Mouse (Mus musculus) C2C12 (cell line): ENCODE measurements around the gene Rrad. TPM values are rescaled to one million over a fixed set of nuclear protein-coding genes. Genes with fewer than 3 reads are reported as not detected.

Source experiments
- H3K27me3 ChIP-seq: one replicate; pipeline ENCODE4 v1.6.1; 2011; ENCODE audit not compliant: control insufficient read depth, insufficient read depth, insufficient read length
- H3K36me3 ChIP-seq: one replicate; pipeline ENCODE4 v1.6.1; 2011; ENCODE audit not compliant: control insufficient read depth, insufficient read depth
- H3K4me3 ChIP-seq: one replicate; pipeline ENCODE4 v1.5.1; 2011; ENCODE audit warnings: mild to moderate bottlenecking, control low read depth; ENCODE audit not compliant: poor library complexity, insufficient read depth, severe bottlenecking
- H3K79me2 ChIP-seq: one replicate; pipeline ENCODE4 v1.6.1; 2011; ENCODE audit not compliant: control insufficient read depth, insufficient read depth
- H3K79me3 ChIP-seq: one replicate; pipeline ENCODE4 v1.6.1; 2011; ENCODE audit warnings: low read depth, control low read depth
- H3ac ChIP-seq: one replicate; pipeline ENCODE3; 2011; ENCODE audit warnings: low read depth; ENCODE audit not compliant: control insufficient read depth, insufficient read length
- CEBPB ChIP-seq: IDR thresholded peaks from one replicate; pipeline ENCODE4 v1.6.1; 2011; ENCODE audit warnings: low read depth, mild to moderate bottlenecking, control low read depth, moderate library complexity
- CTCF ChIP-seq: IDR thresholded peaks from one replicate; pipeline ENCODE4 v1.5.1; 2011; ENCODE audit not compliant: control insufficient read depth, insufficient read depth, insufficient read length
- FOSL1 ChIP-seq: IDR thresholded peaks from one replicate; pipeline ENCODE4 v1.8.0; 2011; ENCODE audit warnings: mild to moderate bottlenecking, low read length; ENCODE audit not compliant: poor library complexity, insufficient read depth, severe bottlenecking
- MAX ChIP-seq: IDR thresholded peaks from one replicate; pipeline ENCODE4 v1.6.1; 2011; ENCODE audit warnings: mild to moderate bottlenecking, control low read depth
- MYOD1 ChIP-seq: IDR thresholded peaks from one replicate; pipeline ENCODE4 v1.6.1; 2011; ENCODE audit warnings: low read depth; ENCODE audit not compliant: control insufficient read depth, insufficient read length
- MYOG ChIP-seq: IDR thresholded peaks from one replicate; pipeline ENCODE4 v1.6.1; 2011; ENCODE audit not compliant: control insufficient read depth, insufficient read length; ENCODE audit errors: extremely low read depth
- USF1 ChIP-seq: IDR thresholded peaks from one replicate; pipeline ENCODE4 v1.6.1; 2011; ENCODE audit warnings: low read depth, mild to moderate bottlenecking, control low read depth, moderate library complexity
- polyA plus RNA-seq: library from polyadenylated mRNA; unstranded; fragments of >200 nt; fragmentation: generic; extraction: Trizol; gene quantifications from one replicate; pipeline ENCODE4 v1.2.1, GENCODE M21; 2012; ENCODE audit warnings: missing spikeins

Gene Rrad
- polyA plus RNA-seq, 1 experiment: 8.5 TPM

DNA sequence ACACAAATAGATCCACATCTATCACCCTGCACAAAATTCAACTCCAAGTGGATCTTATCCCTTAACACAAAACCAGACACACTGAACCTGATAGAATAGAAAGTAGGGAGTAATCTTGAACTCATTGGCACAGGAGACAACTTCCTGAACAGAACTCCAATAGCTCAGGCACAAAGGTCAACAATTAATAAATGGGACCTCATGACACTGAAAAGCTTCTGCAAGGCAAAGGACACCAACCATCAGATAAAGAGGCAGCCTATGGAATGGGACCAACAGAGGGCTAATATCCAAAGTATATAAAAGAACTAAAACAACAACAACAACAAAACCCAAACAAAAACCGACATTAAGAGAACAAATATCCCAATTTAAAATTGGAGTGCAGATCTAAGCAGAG lies 46.6 kb downstream of the Rrad start:
- Histone ChIP-seq H3K27me3 (no peaks in the 10 kb centered on the region), H3K4me3 (no peak overlapping the region), H3K79me2 (no peaks in the 10 kb centered on the region), H3ac (no peak overlapping the region), H3K36me3 (no peaks in the 10 kb centered on the region), H3K79me3 (no peaks in the 10 kb centered on the region)
- TF ChIP-seq CTCF (no peak), MAX (no peak), MYOG (no peak), USF1 (no peak), FOSL1 (no peak), MYOD1 (no peak), CEBPB (no peak)

Other genes starting within 250 kb of the Rrad start
- 11.3 TPM for gene Cmtm4, start 235.5 kb downstream of the Rrad start, polyA plus RNA-seq
- gene Dync1li2, start 188.3 kb downstream of the Rrad start, polyA plus RNA-seq: 26.8 TPM
- not detected for gene Terb1, start 121.4 kb downstream of the Rrad start, polyA plus RNA-seq
- 13.8 TPM for gene Nae1, start 96.7 kb downstream of the Rrad start, polyA plus RNA-seq
- 0.16 TPM for gene Car7, start 96.6 kb downstream of the Rrad start, polyA plus RNA-seq
- gene Pdp2, start 39.9 kb downstream of the Rrad start, polyA plus RNA-seq: 2.6 TPM
- gene Cdh16, start 6.9 kb downstream of the Rrad start, polyA plus RNA-seq: not detected
- gene Ciao2b, start 10.6 kb upstream of the Rrad start, polyA plus RNA-seq: 180 TPM
- not detected for gene Ces2a, start 102.7 kb upstream of the Rrad start, polyA plus RNA-seq
- gene Ces2b, start 200.2 kb upstream of the Rrad start, polyA plus RNA-seq: not detected
- not detected for gene Ces2c, start 215.7 kb upstream of the Rrad start, polyA plus RNA-seq